Mouse (Mus musculus) midbrain, embryonic 12.5 days (tissue): ENCODE measurements around the gene Radil. TPM values are rescaled to one million over a fixed set of nuclear protein-coding genes. Genes with fewer than 3 reads are reported as not detected.

Source experiments
- ATAC-seq: fragments of 200-750 bp; cut with Nextera tagmentation; 2 replicates; pipeline ENCODE4 v1.8.0; 2017; ENCODE audit warnings: low read depth, moderate TSS enrichment, moderate library complexity; ENCODE audit not compliant: low FRiP score
- H3K27ac ChIP-seq: fragments of 300-500 bp; sonication (generic); replicated peaks from 2 replicates; pipeline ENCODE4 v1.5.1; 2016; ENCODE audit warnings: mild to moderate bottlenecking
- H3K27me3 ChIP-seq: fragments of 300-500 bp; sonication (generic); 2 replicates; pipeline ENCODE4 v1.6.1; 2016; ENCODE audit warnings: mild to moderate bottlenecking
- H3K36me3 ChIP-seq: fragments of 300-500 bp; sonication (generic); 2 replicates; pipeline ENCODE4 v1.6.1; 2016
- H3K4me1 ChIP-seq: fragments of 300-500 bp; sonication (generic); 2 replicates; pipeline ENCODE4 v1.6.1; 2016
- H3K4me2 ChIP-seq: fragments of 300-500 bp; sonication (generic); replicated peaks from 2 replicates; pipeline ENCODE4 v1.6.1; 2016; ENCODE audit warnings: mild to moderate bottlenecking, moderate library complexity
- H3K4me3 ChIP-seq: fragments of 300-500 bp; sonication (generic); 2 replicates; pipeline ENCODE4 v1.5.1; 2016; ENCODE audit warnings: mild to moderate bottlenecking
- H3K9ac ChIP-seq: fragments of 300-500 bp; sonication (generic); replicated peaks from 2 replicates; pipeline ENCODE4 v1.6.1; 2016; ENCODE audit warnings: mild to moderate bottlenecking, moderate library complexity
- H3K9me3 ChIP-seq: fragments of 300-500 bp; sonication (generic); 2 replicates; pipeline ENCODE4 v1.6.1; 2016; ENCODE audit warnings: mild to moderate bottlenecking
- WGBS: fragments of 180-500 bp; shearing (Covaris S2); methylation state at CpG from one replicate; pipeline ENCODE4 v1.1.7; 2016; 5-methylcytosine and 5-hydroxymethylcytosine counted together
- polyA plus RNA-seq: library from polyadenylated mRNA; unstranded; fragments of >200 nt; fragmentation: Nextera tagmentation; extraction: Ambion mirVana; gene quantifications from 2 replicates; pipeline ENCODE4 v1.2.1, GENCODE M21; 2016

Radil gene
- polyA plus RNA-seq, 1 experiment from 2014 or later: 8.3 TPM

GRCm38 (mm10) chr5:142535388-142535787, 15.5 kb downstream of the Radil start:
- H3K9me3 ChIP-seq: no peaks in the 10 kb centered on the region
- H3K4me2 ChIP-seq: no peak overlapping the region
- H3K36me3 ChIP-seq: no peaks in the 10 kb centered on the region
- H3K27me3 ChIP-seq: peaks cover 2% of the 10 kb centered on the region
- H3K4me3 ChIP-seq: no peak overlapping the region
- no peak overlapping the region for H3K27ac ChIP-seq
- 83% methylated on average over 4 of the region's 4 CpGs for whole genome bisulfite sequencing
- no peaks in the 10 kb centered on the region for H3K4me1 ChIP-seq
- no peak overlapping the region for H3K9ac ChIP-seq
- no peak for ATAC-seq

GRCm38 (mm10) chr5:142529915-142530314, 21.0 kb downstream of the Radil start, which contains the start of gene Papolb:
Papolb (minus strand) TSS chr5:142530076.
- no peak for ATAC-seq
- H3K4me2 ChIP-seq: peak within 1 kb of the TSS; percentile 25
- no peak within 1 kb of the TSS for H3K9ac ChIP-seq
- 46% methylated on average over 41 of the region's 41 CpGs for WGBS
- no peak within 1 kb of the TSS for H3K27ac ChIP-seq
- H3K4me1 ChIP-seq: no peaks in the 10 kb centered on the region
- H3K27me3 ChIP-seq: peaks cover 14% of the 10 kb centered on the region
- no peaks in the 10 kb centered on the region for H3K36me3 ChIP-seq
- no peak within 1 kb of the TSS for H3K4me3 ChIP-seq
- no peaks in the 10 kb centered on the region for H3K9me3 ChIP-seq

DNA sequence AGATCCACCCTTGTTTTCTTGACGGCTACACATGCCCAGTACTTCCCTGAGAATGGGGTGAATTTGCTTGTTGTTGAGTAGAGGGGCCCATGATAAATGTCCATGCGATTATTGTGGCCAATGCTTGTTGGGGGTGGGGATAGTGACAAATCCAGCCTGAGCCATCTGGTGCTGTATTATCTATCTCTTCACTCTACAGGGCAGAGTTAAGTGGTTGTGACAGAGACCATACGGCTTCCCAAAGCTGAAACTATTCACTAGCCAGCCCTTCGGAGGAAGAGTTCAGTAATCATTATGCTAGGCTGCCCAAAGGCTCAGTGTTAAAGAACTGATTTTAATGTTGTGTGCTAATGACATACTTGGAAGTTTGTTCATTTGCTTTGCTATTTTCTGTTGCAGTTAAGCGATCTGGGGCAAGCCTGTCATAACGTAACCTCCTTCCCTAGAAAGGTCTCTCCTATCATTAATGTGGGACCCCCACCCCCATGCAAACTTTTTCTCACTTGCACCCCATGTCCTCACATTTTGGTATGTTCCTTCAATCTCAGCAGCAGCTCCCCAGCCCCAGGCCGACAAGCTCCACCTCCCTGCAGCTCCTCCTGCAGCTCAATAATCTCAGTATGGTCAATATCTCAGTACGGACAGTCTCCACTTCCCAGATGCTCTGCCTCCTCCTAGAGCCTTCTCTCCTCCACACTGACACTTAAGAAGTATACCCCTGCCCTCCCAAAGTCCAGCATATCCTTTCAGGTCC, 26.0 kb downstream of the Radil start:
- no peak for ATAC-seq
- Histone ChIP-seq H3K27ac (no peak overlapping the region), H3K4me2 (no peak overlapping the region), H3K9me3 (no peaks in the 10 kb centered on the region), H3K9ac (no peak overlapping the region), H3K36me3 (no peaks in the 10 kb centered on the region), H3K4me1 (no peaks in the 10 kb centered on the region), H3K27me3 (peaks cover 7% of the 10 kb centered on the region), H3K4me3 (no peak overlapping the region)
- 76% methylated on average over 8 of the region's 8 CpGs for WGBS

DNA sequence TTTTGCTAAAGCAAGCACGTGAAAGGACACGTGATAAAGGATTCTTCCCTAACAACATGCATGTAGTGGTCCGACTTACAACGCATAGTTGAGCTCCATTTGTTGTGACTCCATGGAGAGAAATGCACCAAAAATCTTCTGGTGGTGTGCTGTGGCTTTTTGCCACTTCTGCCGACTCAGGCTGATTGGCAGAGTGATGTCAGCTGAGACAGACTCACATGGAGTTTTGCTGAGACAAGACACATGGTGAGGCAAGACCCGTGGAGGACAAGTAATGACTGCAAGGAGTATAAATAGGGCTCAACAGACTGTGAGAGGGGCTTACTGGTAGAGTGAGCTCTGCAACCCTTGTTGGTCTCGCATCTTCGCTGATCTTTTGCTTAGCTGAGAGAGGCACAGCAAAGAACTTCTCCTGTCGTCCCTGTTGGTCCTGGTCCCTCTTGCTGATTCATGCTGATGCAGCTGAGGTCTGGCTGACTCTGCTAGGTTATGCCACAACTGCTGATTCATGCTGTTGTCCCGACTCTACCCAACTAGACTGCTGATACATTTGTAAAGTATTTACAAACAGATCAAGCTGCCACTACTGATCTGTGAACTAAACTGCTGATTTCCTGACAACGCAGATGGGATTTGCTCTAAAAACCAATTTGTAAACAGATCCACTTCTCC, 29.6 kb downstream of the Radil start:
- H3K9ac ChIP-seq: no peak overlapping the region
- WGBS: 87% methylated on average over 11 of the region's 11 CpGs
- H3K4me2 ChIP-seq: no peak overlapping the region
- H3K4me1 ChIP-seq: no peaks in the 10 kb centered on the region
- ATAC-seq: no peak
- H3K36me3 ChIP-seq: no peaks in the 10 kb centered on the region
- H3K9me3 ChIP-seq: no peaks in the 10 kb centered on the region
- no peaks in the 10 kb centered on the region for H3K27me3 ChIP-seq
- no peak overlapping the region for H3K27ac ChIP-seq
- H3K4me3 ChIP-seq: no peak overlapping the region

DNA sequence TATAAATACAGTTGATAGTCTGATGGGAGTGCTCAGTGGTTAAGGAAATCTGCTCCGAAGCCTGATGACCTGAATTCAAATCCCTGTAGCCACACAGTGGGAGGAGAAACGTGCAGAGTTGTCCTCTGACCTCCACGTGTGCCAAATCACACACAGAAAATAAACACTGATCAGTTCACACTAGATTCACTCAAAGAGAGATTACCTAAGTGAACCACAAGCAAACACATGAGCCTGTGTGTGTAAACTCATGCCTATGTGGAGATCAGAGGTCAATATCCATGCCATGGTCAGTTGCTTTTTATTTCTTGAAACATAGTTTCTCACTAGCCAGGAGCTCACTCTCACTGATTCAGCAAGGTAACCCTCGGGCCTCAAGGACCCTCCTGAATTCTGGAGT, 30.5 kb downstream of the Radil start:
- no peak overlapping the region for H3K27ac ChIP-seq
- H3K9ac ChIP-seq: no peak overlapping the region
- H3K4me1 ChIP-seq: no peaks in the 10 kb centered on the region
- H3K36me3 ChIP-seq: no peaks in the 10 kb centered on the region
- no peaks in the 10 kb centered on the region for H3K9me3 ChIP-seq
- no peak overlapping the region for H3K4me2 ChIP-seq
- WGBS: 80% methylated on average over 4 of the region's 4 CpGs
- no peak for ATAC-seq
- no peak overlapping the region for H3K4me3 ChIP-seq
- H3K27me3 ChIP-seq: no peaks in the 10 kb centered on the region

DNA sequence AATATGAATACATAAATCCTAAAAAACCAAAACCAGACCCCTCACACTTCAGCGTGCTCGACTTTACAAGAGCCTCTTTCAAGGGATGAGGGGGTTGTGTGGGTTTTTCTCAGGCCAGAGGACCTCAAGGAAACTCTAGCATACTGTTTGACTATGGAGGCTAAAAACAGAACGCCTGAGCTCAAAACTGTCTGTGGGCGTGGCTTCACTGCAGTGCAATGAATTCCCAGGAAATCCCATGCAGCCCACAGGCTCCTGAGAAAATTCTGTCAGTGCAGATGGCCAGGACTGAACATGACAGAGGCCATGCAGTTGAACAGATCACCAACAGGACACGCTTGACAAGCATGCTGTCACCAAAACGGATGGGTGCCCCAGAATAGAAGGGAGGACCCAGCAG, 31.9 kb downstream of the Radil start:
- Histone ChIP-seq H3K27me3 (no peaks in the 10 kb centered on the region), H3K9me3 (no peaks in the 10 kb centered on the region), H3K9ac (no peak overlapping the region), H3K4me2 (no peak overlapping the region), H3K4me1 (no peaks in the 10 kb centered on the region), H3K27ac (no peak overlapping the region), H3K4me3 (no peak overlapping the region), H3K36me3 (no peaks in the 10 kb centered on the region)
- no peak for ATAC-seq
- 76% methylated on average over 6 of the region's 6 CpGs for WGBS

- ATAC-seq: no peak
- Histone ChIP-seq H3K9me3 (no peaks in the 10 kb centered on the region), H3K9ac (no peak overlapping the region), H3K36me3 (no peaks in the 10 kb centered on the region), H3K4me2 (no peak overlapping the region), H3K4me3 (no peak overlapping the region), H3K27ac (no peak overlapping the region), H3K4me1 (peaks cover 13% of the 10 kb centered on the region), H3K27me3 (no peaks in the 10 kb centered on the region)
- 87% methylated on average over 4 of the region's 4 CpGs for WGBS
These were observed 38.8 kb downstream of the Radil start for GRCm38 (mm10) chr5:142512112-142512511.

DNA sequence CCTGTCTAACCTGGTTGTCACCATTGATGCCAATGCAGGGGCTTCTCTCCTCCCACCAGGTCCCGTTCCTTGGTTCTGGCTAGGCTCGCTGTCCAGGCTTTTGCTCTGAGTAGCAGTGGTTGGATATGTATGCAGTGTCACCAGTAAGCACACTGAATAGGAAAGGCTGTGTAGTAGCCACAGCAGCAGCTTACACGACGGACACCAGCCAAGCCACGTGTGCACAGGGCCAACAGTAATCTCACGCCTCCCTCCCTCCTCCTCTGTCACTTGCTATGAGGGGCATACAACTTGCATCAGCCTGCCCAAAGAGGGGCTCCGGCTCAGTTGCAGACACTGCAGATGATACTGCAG, 40.9 kb downstream of the Radil start:
- ATAC-seq: no peak
- Histone ChIP-seq H3K4me3 (no peak overlapping the region), H3K27ac (0 out of 2 replicates have a peak overlapping the region, but pooled peaks have one; percentile 12), H3K9ac (no peak overlapping the region), H3K27me3 (no peaks in the 10 kb centered on the region), H3K9me3 (no peaks in the 10 kb centered on the region), H3K36me3 (no peaks in the 10 kb centered on the region), H3K4me1 (peaks cover 13% of the 10 kb centered on the region), H3K4me2 (no peak overlapping the region)
- WGBS: 36% methylated on average over 7 of the region's 7 CpGs

GRCm38 (mm10) chr5:142509141-142510060, 41.5 kb downstream of the Radil start:
- Histone ChIP-seq H3K4me3 (peak overlapping the region; percentile 20), H3K36me3 (no peaks in the 10 kb centered on the region), H3K27me3 (no peaks in the 10 kb centered on the region), H3K9ac (peak overlapping the region; percentile 46), H3K4me1 (peaks cover 13% of the 10 kb centered on the region), H3K9me3 (no peaks in the 10 kb centered on the region), H3K4me2 (peak overlapping the region; percentile 46), H3K27ac (peak overlapping the region; percentile 43; the same call in 1 of the 2 replicates)
- WGBS: 6% methylated on average over 15 of the region's 15 CpGs
- ATAC-seq: peak; percentile 34; the same call in 1 of the 2 replicates

DNA sequence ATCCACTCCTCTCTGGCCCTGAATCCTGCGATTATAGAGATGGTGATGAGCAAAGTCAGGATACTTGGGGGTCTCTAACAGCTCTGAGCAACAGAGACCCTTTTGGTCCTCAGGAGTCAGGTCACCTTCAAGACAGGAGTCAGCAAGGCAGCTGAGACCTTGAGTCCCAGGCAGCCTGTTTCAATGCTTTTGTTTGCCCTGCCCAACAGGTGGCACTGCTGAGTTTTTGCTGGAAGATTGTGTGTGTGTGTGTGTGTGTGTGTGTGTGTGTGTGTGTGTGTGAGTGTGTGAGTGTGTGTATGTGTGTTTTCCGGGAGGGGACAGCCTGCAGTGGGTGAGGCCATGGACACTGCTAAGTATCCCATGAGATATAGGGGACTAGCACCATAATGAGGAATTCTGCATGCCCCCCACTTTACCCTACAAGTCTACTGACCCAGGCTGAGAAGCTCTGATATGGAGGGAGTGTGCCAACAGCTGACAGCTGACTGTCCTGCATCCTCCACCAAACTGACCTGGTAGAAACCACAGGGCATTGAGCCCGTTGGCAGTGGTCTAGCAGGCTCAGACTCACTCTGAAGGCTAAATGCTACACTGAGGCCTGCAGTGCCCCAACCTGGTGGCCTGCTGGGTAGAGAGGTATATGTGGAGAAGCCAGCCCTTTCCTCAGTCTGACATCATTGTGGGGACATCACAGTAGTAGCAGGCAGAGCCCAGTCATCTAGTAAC, 45.0 kb downstream of the Radil start:
- WGBS: 74% methylated on average over 3 of the region's 3 CpGs
- no peak overlapping the region for H3K27ac ChIP-seq
- H3K36me3 ChIP-seq: no peaks in the 10 kb centered on the region
- 0 out of 2 replicates have a peak, but pooled peaks cover 7% of the 10 kb centered on the region for H3K27me3 ChIP-seq
- no peak overlapping the region for H3K4me2 ChIP-seq
- H3K9me3 ChIP-seq: no peaks in the 10 kb centered on the region
- no peak for ATAC-seq
- H3K9ac ChIP-seq: no peak overlapping the region
- no peak overlapping the region for H3K4me3 ChIP-seq
- H3K4me1 ChIP-seq: peaks cover 13% of the 10 kb centered on the region

GRCm38 (mm10) chr5:142504175-142504574, 46.7 kb downstream of the Radil start:
- H3K9ac ChIP-seq: no peak overlapping the region
- no peak overlapping the region for H3K4me3 ChIP-seq
- H3K36me3 ChIP-seq: no peaks in the 10 kb centered on the region
- no peak overlapping the region for H3K4me2 ChIP-seq
- H3K27me3 ChIP-seq: 0 out of 2 replicates have a peak, but pooled peaks cover 8% of the 10 kb centered on the region
- 87% methylated on average over 3 of the region's 3 CpGs for WGBS
- H3K4me1 ChIP-seq: peaks cover 3% of the 10 kb centered on the region
- ATAC-seq: no peak
- no peaks in the 10 kb centered on the region for H3K9me3 ChIP-seq
- no peak overlapping the region for H3K27ac ChIP-seq
